Mouse (Mus musculus): ENCODE results near the gene Itm2b.

Itm2b gene

DNA sequence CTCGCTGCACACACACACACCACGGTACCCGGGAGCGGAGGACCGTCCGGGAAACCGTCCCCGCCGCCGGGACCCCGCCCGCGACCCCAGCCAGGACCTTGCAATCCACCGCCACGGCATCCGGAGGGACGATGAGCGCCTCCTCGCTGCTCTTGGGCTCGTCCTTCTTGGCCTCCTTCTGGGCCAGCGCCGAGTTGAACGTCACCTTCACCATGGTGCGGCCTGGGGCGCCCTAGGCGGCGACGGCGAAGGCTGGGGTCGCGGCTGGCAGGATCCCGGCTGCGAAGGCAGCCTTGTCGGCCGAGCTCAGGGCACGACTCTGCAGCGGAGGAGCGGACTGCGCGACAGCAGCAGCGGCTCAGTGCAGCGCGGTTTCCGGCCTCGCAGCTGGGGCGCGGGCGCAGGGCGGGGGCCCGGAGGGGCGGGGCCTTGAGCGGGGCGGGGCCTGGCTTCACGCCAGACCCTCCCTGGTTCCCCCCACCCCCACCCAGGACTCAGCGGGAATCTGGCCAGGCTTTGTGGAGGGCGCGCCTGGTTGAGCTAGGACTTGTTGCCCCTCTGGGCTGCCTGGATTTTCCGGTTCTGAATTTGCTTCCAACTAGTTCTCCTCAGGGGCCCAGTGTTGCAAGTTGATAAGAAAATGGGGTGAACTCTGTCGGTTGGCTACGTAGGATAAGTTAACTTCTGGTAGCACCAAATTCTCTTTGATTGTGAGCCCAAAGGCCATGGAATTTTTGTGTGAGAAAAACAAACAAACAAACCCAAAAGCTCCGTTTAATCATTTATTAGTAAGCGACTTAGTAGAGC is at the start of gene Itm2b:
Itm2b (minus strand) TSS at position 377 of the 807 bp plus-strand sequence.
- in situ Hi-C loops (cut with MseI, MboI): no loop called here

DNA sequence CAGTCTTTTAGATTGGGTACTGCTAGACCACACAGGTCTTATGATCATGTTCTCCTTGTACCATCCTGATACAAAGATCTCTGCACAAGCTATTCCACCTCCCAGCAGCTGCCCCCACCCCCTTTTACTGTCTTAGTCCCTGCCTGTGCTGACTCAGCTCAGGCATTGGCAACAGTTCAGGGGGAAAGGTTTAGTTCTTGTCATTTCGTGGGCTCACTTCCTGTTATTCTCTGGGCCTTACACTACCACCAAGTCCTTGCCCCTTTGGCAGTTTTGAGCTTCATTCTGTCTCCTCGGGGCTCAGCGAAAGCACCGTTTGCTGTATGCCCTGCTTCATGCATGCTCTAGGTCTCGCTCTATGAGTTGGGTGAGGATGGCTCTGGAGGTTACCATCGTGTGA is 48.4 kb upstream of the Itm2b start:
- in situ Hi-C loops (cut with MseI, MboI): no loop called here

DNA sequence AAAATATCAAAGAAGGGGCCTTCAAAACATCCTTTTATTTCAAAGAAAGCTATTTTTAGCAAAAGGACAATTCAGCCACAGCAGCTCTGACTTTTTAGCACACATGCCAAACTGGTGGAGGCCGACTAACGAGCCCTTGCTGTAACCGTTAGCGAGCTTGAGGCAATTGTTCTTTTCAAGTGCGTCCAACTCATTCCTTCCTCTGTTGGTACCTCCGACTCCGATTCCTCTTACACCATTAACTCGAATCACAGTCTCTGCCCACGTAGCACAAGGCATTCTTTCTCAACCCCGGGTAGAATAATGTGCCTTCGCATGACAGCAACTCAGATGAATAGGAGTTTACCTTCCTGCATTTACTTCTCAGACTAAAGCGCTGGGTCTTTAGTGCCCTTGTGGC is 45.5 kb upstream of the Itm2b start:
- in situ Hi-C loops (cut with MseI, MboI): no loop called here

GRCm38 (mm10) chr14:73425571-73426041 is 40.5 kb upstream of the Itm2b start:
- in situ Hi-C loops (cut with MseI, MboI): no loop called here

GRCm38 (mm10) chr14:73424961-73425360 is 39.9 kb upstream of the Itm2b start:
- in situ Hi-C loops (cut with MseI, MboI): no loop called here

DNA sequence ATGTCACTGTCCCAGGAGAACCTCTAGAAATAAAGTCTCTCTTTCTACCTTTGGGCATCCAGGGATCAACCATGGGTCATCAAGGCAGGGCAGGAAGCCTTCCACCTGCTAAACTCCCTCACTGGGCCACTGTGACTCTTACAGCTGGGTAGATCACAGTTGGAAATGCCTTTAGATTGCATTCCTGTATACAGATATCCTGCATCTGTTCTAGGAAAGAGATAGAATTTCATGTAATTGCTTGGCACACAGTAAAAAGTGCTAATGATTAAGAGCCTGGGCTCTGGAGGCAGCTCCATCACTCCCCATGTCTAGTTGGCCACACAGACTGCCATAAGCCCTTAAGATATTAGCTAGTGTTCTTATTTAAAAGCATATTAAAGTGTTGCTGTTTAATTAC is 38.5 kb upstream of the Itm2b start:
- in situ Hi-C loops (cut with MseI, MboI): no loop called here

- in situ Hi-C loops (cut with MseI, MboI): no loop called here
Observed at GRCm38 (mm10) chr14:73422621-73423020, 37.5 kb upstream of the Itm2b start.

GRCm38 (mm10) chr14:73421580-73421979 is 36.5 kb upstream of the Itm2b start:
- in situ Hi-C loops (cut with MseI, MboI): no loop called here

- in situ Hi-C loops (cut with MseI, MboI): no loop called here
Observed at GRCm38 (mm10) chr14:73420138-73420745, 35.2 kb upstream of the Itm2b start.

DNA sequence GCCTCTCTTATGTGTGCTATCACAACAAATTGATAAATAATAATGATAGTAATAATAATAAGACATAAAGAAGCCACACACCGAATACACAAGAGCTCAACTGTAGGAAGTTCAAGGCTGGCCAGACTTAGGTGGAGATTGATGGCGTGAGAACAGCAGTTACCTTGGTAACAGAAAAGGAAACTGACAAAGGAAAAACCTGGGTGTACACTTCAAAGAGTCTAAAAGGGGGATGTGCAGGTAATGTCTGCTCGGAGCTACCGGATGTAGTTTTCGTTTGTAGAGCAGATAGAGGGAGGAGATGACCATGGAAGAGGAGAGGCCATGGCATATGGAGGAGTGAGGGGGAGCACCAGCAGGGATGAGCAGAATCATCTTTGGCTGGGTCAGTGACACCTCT is 31.4 kb upstream of the Itm2b start:
- in situ Hi-C loops (cut with MseI, MboI): no loop called here

- in situ Hi-C loops (cut with MseI, MboI): no loop called here
Observed at GRCm38 (mm10) chr14:73415376-73416035, 30.4 kb upstream of the Itm2b start.

DNA sequence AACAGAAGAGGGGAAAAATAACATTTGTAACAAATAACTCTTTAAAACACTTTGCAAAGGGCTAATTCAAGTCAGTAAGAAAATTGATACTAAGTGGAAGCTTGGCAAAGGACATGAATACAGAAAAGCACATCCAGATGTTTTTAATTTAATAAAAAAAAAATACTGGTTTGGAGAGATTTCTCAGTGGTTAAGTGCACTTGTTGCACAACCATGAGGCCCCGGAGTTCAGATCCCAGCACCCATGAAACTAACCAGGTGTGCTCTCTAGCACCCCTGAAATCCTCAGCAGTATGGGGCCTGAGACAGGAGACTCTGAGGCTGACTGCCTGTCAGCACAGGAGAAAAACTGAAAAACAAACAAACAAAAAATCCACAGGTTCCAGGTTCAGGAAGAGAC is 26.6 kb upstream of the Itm2b start:
- in situ Hi-C loops (cut with MseI, MboI): no loop called here

- in situ Hi-C loops (cut with MseI, MboI): no loop called here
Observed at GRCm38 (mm10) chr14:73410083-73410482, 25.0 kb upstream of the Itm2b start.

- in situ Hi-C loops (cut with MseI, MboI): no loop called here
Observed at GRCm38 (mm10) chr14:73408223-73408845, 23.2 kb upstream of the Itm2b start.

- in situ Hi-C loops (cut with MseI, MboI): no loop called here
Observed at GRCm38 (mm10) chr14:73404016-73404415, 18.9 kb upstream of the Itm2b start.

DNA sequence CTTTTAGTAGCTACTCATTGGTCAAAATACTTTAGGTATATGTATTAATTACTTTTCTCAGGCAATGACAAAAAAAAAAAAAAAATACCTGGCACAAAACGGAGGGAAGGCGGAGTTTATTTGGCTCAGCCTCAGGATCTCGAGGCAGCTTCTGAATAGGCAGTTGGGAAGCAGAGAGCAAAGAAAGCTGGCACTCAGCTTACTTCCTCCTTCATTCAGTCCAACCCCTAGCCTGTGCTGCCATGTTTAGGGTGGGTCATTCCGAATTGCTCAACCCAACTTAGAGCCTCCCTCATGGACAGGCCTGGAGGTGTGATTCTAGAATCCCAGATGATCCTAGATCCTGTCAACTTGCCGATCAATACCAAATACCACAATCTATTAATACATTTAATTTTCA is 18.3 kb upstream of the Itm2b start:
- in situ Hi-C loops (cut with MseI, MboI): no loop called here

DNA sequence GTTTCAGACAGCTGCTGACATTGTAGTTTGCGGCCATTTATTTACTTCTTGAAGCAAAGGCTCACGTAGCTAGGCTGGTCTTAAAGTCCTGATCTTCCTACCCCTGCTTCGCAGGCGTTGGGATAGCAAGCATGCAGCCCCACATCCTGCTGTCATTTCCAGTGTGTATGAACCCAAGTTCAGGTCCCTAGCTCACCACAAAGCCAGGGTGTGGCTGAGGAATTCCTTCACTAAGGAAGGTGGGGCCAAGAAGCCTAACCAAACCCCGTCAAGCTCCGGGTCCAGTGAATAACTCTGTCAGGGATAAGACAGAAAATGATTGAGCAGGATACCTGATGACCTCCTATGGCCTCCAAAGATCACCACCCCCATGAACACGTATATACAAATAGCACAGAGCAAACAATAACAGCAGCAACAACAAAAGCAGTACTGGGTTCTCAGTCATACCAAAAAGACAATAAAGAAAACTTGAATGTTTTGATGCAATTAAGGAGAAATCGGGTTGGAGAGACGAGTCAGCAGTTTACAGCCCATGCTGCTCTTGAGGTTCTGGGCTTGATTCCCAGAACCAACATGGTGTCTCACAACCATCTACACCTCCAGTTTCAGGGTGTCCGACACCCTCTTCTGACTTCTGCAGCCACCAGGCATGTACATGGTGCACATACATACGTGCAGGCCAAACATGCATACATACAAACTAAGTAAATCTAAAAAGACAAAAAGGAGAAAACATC is 17.4 kb upstream of the Itm2b start:
- in situ Hi-C loops (cut with MseI, MboI): no loop called here

- in situ Hi-C loops (cut with MseI, MboI): no loop called here
Observed at GRCm38 (mm10) chr14:73401408-73401807, 16.3 kb upstream of the Itm2b start.

- in situ Hi-C loops (cut with MseI, MboI): no loop called here
Observed at GRCm38 (mm10) chr14:73399866-73400618, 15.0 kb upstream of the Itm2b start.

- in situ Hi-C loops (cut with MseI, MboI): no loop called here
Observed at GRCm38 (mm10) chr14:73398367-73398996, 13.4 kb upstream of the Itm2b start.

Data from mouse trophoblast stem cell (cell line).